Mouse (Mus musculus) ES-Bruce4 (cell line): ENCODE measurements around the gene Adamts9.

Source experiments
- CTCF ChIP-seq: IDR thresholded peaks from one replicate; pipeline ENCODE4 v1.8.1; 2011; ENCODE audit warnings: low read depth, low read length
- EP300 ChIP-seq: IDR thresholded peaks from 2 replicates; pipeline ENCODE4 v1.6.1; 2011; ENCODE audit warnings: low read depth, low read length; ENCODE audit not compliant: insufficient read depth

- TF ChIP-seq CTCF = no peak
- TF ChIP-seq EP300 = no peak
Measured at GRCm38 (mm10) chr6:92854873-92855272, 88.4 kb downstream of the Adamts9 start.
